Mouse (Mus musculus): Measurements from ENCODE around the gene Tpbgl.
A peak's percentile ranks its signal among the peaks of the same experiment; 100 is the strongest.

Gene Tpbgl

GRCm38 (mm10) chr7:99626376-99627270 is at the start of gene Tpbgl:
Gene Tpbgl, minus strand, starts transcription at chr7:99627103.
- peak; percentile 24 for DNase-seq (ENCODE audit: low read depth, low spot score)

DNA sequence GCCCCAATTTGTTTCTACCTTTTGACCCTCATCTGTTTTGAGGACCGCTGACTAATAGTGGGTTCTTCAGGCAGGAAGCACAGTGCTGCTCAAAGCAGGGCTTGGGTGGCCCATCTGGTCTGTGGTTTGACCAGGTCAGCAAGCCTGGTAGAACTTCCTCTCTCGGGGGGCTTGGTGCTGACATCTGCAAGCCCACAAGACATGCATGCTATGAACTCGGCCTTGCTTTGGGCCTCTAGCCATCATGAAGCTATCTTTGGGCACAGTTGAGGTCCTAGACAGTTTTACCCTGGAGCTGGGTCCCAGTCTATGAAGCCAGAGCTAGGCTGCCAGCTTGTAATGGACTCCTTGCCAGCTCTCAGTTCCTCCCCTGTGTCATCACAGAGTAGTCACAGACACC is 48.0 kb upstream of the Tpbgl start:
- no peak for DNase-seq (ENCODE audit: low read depth, low spot score)

DNA sequence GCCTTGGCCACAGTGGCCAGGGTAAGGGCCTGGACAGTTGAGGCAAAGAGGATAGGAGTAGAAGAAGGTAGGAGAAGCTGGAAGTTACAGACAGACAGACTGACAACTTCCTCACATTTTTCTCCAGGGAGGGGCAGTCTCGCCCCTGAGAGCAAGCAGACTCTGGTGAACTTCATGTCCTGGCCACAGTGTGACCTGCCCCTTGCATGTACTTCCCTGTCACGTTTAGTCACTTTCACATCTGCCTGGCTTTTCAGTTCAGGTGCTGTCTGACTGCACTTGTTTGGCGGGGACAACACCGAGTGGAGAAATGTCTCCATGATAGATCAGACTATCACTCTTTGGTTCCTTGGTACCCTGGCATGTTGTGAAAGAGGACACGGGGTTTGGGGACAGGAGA is 47.3 kb upstream of the Tpbgl start:
- no peak for DNase-seq (ENCODE audit: low read depth, low spot score)

GRCm38 (mm10) chr7:99673188-99673587 is 46.3 kb upstream of the Tpbgl start:
- no peak for DNase-seq (ENCODE audit: low read depth, low spot score)

DNA sequence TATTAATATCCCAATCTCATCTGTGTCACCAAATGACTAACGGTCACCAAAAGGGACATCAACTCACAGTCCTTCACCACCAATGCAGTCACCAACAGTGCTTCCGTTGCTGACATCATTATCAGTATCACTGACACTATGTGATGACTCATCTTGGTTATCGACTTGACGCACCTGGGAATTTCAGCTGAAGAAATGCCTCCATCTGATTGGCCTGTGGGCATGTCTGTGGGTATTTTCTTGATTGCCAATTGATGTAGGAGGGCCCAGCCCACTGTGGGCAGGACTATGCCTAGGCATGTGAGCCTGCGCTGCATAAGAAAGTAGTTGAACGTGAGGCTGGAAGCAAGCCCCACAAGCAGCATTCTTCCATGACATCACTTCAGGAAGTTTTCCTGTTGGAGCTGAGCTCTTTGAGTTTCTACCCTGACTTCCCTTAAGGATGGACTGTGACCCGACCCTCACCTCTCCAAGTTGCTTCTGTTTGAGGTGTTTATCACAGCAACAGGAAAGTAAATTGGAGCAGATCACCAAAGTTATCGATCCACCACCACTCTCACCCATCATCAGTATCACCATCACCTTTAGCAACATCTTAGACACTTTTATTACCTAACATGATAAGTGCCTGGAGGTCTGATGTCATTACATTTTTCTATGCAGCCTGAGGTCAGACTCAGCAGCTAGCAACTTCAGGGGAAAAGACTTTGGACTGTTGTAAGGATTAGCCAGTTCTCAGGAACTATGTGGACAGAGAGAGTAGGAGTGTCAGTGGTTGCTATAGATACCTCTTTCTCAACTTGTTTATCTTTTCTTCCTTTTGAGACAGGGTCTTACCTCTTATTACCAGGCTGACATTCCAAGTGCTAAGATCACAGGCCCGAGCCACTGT is 44.9 kb upstream of the Tpbgl start:
- peak; percentile 26 for DNase-seq (ENCODE audit: low read depth, low spot score)

DNA sequence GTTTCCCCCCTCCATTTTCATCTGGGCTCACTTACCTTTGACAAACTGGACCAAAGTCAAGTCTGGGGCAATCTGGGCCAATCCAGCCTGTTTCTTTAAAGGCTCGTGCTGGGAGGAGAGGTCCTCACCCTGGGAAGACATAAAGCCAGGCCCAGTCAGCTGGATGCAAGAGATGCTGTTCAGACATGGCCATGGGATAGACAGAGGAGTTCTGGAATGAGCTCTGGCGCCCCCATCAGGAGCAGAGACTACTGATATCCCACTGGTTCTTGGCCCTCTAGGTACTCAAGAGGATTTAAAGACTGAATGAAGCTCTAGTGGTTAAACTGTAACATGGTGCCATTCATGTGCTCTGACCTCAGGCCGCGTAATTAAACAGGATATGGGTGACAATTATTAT is 44.0 kb upstream of the Tpbgl start:
- DNase-seq (ENCODE audit: low read depth, low spot score): no peak

DNA sequence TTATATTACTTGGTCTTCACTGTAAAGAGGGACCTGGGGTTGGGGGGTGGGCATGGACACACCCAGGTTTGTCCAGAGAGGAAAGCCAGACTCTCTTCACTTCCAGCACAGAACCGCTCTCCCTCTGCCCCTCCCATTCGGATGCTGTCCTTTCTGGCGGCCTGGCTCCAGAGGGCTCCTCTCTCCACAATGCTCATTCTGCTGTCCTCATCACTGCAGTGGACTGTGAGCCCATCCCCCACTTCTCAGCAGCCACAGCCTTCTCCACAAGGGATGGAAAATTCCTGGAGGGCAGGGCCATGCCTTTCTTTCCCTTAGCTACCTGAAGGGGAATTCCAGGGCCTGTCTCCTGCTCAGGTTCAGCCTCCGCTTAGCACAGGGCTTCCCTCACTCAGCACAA is 41.9 kb upstream of the Tpbgl start:
- no peak for DNase-seq (ENCODE audit: low read depth, low spot score)

DNA sequence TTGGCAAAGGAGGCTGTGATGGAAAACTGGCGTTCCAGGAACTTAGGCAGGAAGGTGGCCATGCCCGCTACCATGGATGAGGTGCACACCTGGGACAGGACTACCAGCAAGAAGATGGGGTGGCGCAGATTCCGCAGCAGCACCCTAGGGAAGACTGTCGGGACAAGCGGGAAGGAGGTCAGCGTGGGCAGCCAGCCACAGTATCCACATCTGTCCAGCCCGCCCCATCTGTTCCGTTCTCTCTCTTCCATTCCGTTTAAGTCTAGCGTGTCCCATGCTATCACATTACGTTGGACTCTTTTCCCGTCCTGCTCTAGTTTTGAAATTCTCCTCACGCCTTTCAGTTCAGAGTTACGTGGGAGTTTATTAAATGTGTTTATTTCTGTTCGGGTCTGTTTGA is 40.2 kb upstream of the Tpbgl start:
- DNase-seq (ENCODE audit: low read depth, low spot score): no peak

DNA sequence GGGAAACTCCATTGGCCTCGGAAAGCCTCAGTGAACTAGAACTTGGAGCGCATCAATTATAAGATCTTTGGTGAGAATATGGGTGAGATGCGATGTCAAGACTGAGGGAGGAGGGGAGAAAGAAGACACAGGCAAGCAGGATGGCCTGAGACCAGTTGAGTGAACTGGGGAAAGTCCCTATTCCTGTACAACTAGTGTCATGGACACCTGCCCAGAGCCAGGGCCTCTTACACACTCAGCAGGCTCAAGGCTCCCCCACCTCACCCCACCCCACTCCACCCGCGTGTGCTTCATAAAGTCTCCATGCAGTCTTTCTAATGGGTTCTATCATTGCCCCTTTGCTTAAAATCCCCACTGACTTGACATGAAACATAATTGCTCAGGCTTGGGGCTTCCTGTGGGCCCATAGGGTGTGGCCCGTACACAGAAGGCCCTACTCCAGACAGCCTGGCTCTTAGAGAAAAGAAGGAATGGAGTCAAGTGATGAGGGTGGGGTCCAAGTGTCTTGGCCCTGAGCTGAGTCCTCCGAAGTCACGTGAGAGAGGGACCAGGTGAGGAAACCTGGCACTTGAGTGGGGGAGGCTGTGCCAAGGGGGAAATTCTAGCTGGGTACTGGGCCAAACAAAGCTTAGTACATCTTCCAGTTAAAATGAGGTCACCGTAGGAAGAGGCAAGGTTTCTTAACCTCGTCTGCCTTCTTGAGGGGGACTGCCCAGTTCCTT is 39.0 kb upstream of the Tpbgl start:
- DNase-seq (ENCODE audit: low read depth, low spot score): no peak

DNA sequence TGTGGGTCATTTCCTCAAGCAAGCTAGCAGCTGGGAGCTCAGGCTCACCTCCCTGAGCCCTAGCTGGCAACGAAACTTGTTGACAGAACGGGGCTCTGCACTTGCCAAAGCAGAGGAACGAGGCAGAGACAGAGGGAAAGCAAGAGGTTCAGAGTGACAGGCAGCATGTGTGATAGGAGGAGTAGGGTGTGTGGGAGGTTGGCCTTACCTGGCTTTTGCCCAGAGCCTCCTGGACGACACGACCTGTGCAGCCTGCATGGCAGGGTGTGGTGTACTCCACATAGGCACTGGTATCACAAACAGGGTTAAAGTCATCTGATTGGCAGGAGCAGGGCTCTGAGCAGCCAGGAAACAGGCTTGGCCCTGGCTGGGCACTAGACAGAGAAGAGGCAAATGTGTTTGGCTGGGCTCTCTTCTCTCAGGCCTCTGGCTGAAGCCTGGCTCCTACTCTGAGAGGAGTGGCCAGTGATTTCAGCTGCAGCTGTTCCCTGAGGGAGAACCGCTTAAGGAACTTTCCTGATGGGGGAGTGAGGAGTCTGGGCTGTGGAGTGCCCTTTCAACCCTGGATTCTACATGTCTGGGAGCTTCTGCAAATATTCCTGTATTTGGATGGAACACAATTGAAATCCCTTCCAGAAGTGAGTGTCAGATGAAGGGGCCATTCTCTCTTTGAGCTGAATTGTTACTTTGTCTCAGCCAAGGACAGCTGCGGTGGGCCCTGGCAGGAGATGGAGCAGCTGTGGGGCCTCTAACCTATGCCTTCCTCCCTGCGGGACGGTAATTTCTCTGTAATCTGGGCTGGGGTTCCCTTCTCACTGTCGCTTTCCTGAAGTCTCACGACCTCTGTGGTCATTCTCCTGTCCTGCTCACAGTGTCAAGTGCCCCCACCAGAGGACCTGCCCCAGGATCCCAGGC is 37.9 kb upstream of the Tpbgl start:
- DNase-seq (ENCODE audit: low read depth, low spot score): no peak

DNA sequence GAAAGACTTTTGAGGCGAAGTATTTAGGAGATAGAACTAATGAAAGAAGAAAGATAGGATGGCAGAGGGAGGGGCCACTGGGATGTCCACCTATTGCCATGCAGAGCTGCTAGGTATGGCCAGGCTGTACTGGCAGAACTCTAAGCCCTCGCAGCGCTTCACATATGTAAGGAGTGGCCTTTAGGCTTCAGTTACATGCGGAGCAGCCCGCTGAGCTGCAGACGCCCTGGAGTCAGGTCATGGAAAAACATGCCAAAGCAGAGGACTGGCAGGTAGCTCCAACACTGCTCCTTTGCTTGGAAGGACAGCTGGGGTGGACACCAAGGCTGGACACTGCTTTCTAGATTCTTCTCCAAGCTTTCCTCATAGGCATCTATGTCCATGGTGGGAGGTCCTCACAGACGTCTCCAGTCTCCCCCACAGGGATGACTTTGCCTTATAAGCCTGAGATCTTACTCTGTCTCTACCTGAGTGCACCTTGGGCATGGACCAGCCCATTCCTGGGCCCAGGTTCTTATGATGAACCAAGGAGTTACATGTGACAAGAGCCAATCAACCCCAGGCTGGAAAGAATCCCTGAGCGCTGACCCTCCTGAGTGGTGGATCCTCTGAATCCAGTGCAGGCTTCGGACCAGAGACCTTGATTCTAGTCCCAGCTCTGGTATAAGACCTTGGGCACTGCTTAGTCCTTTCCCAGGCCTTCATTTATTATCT is 36.8 kb upstream of the Tpbgl start:
- no peak for DNase-seq (ENCODE audit: low read depth, low spot score)

DNA sequence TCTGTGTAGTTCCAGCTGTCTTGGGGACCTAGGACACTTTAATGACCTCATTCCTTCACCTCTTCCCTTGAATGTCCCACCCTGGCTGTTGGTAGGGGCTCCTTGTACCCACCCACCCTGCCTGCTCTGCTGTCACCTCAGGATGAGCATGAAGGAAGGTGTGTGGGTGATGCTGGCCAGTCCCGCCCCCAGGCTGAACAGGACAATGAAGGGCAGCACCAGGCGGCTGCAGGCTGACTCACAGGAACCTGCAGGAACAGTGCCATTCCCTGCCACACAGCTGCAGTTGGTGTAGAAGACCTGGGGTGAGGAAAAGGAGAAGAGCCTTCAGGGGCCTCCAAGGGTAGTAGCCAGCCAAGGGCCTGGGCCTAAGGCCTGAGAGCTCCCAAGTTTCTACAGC is 35.4 kb upstream of the Tpbgl start:
- no peak for DNase-seq (ENCODE audit: low read depth, low spot score)

GRCm38 (mm10) chr7:99661571-99662230 is 34.8 kb upstream of the Tpbgl start:
- DNase-seq (ENCODE audit: low read depth, low spot score): no peak

- DNase-seq (ENCODE audit: low read depth, low spot score): no peak
Measured at GRCm38 (mm10) chr7:99661071-99661470, 34.2 kb upstream of the Tpbgl start.

DNA sequence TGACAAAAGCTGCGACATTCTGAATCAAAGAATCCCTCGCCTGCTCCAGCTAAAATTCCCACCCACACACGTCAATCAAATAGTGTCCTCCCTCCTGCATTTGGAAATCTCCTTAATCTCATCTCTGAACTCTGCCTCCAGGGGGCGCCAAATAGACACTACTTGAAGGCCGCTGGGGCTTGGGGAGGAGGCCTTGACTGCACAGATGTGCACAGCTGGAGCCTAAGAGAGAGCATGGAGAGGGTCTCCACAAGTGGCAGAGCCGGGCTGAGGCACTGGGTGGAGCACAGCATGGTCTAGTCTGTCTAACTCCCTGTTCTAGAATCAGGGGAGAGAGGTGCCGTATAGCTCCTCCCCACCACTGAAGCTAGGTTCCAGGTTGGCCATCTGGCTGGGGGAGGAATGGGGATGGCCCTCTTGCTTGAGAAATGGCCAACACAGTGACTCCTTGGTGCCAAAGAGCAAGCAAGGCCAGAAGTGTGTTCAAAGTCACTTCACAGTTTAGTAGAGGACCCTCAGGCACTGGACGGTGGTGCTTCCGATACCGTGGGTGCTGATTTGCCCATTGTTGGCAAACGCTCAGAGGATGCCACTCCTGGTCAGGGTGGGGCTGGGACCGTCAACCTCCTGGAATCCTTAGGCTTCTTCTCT is 32.6 kb upstream of the Tpbgl start:
- peak; percentile 57 for DNase-seq (ENCODE audit: low read depth, low spot score)

GRCm38 (mm10) chr7:99654244-99654643 is 27.3 kb upstream of the Tpbgl start:
- no peak for DNase-seq (ENCODE audit: low read depth, low spot score)

DNA sequence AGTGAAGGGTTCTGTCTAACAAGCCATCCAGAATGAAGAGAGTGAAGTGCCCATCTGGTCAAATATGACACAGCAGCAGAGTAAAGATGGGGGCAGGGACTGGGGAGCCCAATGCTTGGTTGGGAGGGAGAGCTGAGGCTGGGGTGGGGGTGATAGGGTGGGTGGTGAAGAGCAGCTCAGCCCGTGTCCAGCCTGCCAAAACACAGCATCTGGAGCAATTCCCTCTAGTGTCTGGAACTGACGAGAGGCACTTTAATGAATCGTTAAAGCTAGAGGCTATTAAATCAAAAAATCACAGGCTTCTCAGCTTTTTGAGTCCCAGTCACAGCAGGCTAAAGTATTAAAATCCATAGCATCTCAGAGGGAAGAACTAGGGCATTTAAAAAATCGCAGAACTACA is 22.7 kb upstream of the Tpbgl start:
- DNase-seq (ENCODE audit: low read depth, low spot score): no peak

DNA sequence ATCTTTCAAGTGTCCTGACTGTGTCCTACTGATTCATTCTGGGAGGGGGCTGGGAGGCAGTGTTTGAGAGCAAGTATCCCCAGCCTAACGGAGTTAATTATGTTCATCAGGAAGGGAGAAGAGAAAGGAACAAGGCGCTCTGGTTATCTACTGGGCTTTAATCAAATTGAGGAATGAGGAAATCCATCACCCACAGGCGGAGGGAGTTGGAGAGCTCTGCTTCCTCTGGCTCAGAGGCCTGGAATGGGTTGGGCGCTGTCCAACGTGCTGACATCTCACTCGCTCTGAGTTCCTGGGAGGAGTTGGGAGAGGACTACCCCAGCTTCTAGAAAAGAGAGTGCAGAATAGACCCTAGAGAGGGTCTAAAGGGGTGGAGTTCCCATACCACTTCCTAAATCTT is 21.7 kb upstream of the Tpbgl start:
- no peak for DNase-seq (ENCODE audit: low read depth, low spot score)

DNA sequence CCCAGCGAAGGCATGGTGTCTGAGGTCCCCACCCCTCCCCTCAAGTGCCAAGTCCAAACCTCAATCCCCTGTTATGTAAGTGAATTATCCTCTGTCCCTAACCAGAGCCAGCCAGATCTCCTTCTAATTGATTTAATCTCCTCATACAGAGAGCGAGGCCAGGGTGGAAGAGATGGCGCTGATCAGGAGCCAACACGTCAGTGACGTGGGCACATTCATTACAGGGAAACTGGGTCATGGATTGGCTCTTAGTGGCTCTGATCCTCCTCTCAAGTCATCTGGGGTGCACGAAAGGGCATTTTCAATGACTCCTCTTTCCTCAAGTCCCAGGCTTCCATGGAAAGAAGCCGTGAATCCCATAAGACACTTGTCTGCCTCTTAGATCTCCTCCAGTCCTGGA is 17.8 kb upstream of the Tpbgl start:
- DNase-seq (ENCODE audit: low read depth, low spot score): no peak

Measured in CD4-positive helper T cell, adult 2 months (primary cell).